Mouse (Mus musculus) gastrocnemius, adult 2 months (tissue): ENCODE data around the gene 4930455H04Rik. TPM values are rescaled to one million over a fixed set of nuclear protein-coding genes. Genes with fewer than 3 reads are reported as not detected.

Source experiments
- DNase-seq: peaks from one replicate; pipeline ENCODE4 v3.0.0; 2022
- H3K27ac ChIP-seq: fragments of 200-600 bp; 2 replicates; pipeline ENCODE4 v1.8.1; 2022; ENCODE audit warnings: mild to moderate bottlenecking
- H3K4me3 ChIP-seq: fragments of 200-600 bp; 2 replicates; pipeline ENCODE4 v1.8.1; 2022; ENCODE audit warnings: mild to moderate bottlenecking, moderate library complexity
- CTCF ChIP-seq: fragments of 200-600 bp; IDR thresholded peaks from 2 replicates; pipeline ENCODE4 v1.8.1; 2022; ENCODE audit warnings: antibody characterized with exemption, mild to moderate bottlenecking, moderate library complexity
- intact Hi-C: fragments of 180-260 bp; cut with DNase I; formaldehyde crosslinking; loops from one replicate; pipeline ENCODE4 v1.15.1; 2025
- total RNA-seq, 2 experiments: library from RNA; stranded (reverse); gene quantifications; 2 replicates each; pipeline ENCODE4 v1.2.3; 2021

The 4930455H04Rik gene
- total RNA-seq, 2 experiments from 2014 or later: 0.18 TPM; not detected in 1

DNA sequence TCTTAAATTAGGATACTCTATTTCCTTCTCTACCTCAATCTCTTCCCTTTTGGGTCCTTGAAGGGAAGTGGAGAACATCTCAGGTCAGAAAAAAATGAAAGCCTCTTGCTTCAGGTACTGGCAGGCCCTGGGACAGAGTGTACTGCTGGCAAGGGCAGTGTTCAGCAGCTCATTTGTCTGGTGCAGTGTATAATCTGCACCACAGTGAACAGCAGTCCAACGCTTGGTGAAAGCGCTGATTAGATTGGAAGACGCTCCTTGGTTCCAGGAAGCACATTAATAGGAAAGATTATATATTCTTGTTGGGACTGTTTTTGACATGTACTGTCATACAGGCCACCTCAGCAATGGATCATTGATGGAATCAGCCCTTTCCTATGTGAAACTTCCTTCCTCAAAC is 16.6 kb upstream of the 4930455H04Rik start:
- no peak for TF ChIP-seq CTCF
- H3K4me3 ChIP-seq: no peak overlapping the region
- H3K27ac ChIP-seq: peak overlapping the region; percentile 75
- intact Hi-C loops: no loop called here
- peak; percentile 32 for DNase-seq

DNA sequence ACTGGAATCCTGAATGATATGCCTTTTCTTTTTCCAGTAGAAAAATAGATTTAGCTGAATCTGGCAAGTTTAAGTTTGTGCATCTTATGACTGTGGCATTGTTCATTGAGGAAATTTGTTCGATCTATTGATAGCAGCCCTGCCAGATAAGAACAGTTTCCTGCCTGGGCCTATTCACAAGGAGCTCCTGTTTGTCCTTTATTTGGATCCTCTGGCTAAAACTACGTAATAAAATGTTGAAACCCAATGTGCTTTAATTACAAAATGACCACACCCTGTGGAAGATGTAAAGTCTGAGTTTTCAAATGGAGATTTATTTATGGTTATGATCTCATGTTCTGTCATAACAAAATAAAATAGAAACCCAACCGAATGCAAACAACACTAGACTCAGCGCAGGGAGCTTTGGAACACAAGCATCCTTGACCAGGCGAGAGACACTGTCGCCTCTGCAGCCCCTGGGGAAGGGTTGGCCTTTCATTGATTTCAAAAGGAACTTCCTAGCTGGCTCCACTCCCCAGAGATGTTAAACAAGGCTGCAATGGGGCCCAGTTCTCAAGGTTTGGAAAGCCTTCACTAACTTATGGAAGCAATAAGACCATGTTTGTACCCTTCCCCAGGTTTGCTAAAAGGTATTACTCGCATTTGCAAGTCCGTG is 15.7 kb upstream of the 4930455H04Rik start:
- H3K27ac ChIP-seq: peak overlapping the region; percentile 75
- intact Hi-C loops: no loop called here
- TF ChIP-seq CTCF: no peak
- DNase-seq: no peak
- H3K4me3 ChIP-seq: no peak overlapping the region

DNA sequence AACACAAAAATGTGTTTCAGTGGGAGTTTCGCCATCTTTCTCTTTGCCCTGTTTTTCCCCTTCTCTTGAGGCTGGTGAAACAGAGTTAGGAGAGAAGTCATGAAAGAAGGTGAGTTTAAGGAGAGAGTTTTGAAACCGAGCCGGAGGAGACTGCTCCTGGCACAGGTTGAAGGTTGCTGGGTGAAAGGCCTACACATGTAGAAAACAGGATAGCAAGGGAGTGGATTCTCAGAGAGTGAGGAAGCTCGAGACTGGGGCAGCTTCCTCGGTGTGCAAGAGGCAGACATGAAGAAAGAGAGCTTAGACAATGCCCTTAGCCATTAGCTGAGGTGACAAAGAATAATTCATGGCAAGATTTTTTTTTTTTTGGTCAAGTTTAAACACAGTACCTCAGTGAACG is 14.7 kb upstream of the 4930455H04Rik start:
- Histone ChIP-seq H3K4me3 (no peak overlapping the region), H3K27ac (peak overlapping the region; percentile 75)
- no peak for TF ChIP-seq CTCF
- DNase-seq: no peak
- intact Hi-C loops: no loop called here

DNA sequence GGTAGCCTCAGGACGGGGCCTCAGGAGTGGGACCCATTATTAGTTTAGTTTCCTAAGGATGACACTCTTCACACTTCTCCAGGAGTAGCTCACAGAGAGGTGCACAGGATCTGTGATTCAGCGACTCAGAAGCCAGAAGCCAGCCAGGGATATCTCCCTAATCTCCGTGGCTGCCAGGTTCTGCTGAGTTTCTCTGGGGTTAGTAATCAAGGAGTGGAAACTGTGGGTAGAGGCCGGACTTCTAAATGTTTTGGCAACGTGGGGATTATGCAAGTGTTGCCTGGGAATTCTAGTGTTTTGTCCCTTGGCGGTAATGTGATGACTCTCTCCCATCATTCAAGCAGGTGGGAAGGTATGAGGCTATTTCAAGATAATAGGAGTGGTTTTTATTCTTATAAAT is 13.0 kb upstream of the 4930455H04Rik start:
- TF ChIP-seq CTCF: no peak
- no peak for DNase-seq
- intact Hi-C loops: no loop called here
- peak overlapping the region; percentile 75 for H3K27ac ChIP-seq
- no peak overlapping the region for H3K4me3 ChIP-seq

DNA sequence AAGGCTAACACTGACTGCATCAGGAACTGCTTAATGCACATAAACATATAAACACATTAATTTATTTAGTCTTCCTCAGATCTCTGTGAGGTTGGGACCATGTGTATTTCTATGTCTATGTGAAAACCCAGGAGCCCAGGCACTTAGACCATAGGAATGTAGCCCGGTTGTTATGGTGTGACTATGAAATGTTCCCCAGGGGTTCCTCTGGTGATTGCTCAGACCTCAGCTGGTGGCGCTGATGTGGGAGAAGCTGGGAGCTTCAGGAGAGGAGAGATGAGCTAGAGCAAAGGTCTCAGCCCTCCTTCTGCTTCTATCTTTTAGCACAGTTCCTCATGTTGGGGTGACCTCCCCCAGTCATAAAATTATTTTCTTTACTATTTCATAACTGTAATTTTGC is 7.7 kb upstream of the 4930455H04Rik start:
- intact Hi-C loops: loop anchor here (10.0 kb wide), 1 partner anchor 56 kb away; no protein-coding TSS in a partner anchor
- Histone ChIP-seq H3K27ac (peak overlapping the region; percentile 31), H3K4me3 (no peak overlapping the region)
- DNase-seq: no peak
- no peak for TF ChIP-seq CTCF

DNA sequence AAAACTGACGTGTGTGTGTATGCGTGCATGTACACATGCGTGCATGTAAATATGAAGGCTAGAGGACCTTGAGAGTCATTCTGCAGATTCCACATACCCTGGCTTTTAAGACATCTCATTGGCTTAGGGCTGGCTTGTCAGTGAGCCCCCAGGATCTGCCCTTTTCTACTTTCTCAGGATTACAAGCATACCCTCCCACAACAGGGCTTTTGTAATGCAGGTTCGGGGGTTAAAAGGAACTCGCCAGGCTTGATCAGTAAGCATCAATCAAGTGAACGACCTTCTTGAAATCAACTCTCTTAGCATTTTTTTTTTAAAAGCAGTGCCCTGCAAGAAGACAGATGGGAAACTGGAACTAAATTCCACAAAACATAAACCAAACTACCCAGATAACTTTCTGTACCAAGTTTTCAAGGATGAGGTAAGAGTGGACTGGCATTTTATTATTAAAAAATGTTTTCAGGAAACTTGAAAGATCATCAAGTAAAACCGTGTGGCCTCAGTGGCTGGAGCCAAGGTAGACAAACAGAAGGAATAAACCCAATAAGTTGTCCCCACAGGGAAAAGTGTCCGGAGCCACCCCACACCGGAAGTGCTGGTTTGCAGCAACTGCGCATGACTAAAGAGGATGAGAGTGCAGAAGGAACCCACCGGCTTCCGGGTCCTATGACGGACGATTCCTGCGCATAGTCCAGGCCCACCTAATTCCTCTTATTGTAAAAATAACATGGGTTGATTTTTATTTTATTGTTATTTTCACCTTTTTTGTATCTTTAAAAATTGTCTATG is 6.5 kb upstream of the 4930455H04Rik start:
- H3K27ac ChIP-seq: peak overlapping the region; percentile 44
- TF ChIP-seq CTCF: no peak
- no peak for DNase-seq
- intact Hi-C loops: loop anchor here (10.0 kb wide), 1 partner anchor 57 kb away; no protein-coding TSS in a partner anchor
- H3K4me3 ChIP-seq: peak overlapping the region; percentile 13

DNA sequence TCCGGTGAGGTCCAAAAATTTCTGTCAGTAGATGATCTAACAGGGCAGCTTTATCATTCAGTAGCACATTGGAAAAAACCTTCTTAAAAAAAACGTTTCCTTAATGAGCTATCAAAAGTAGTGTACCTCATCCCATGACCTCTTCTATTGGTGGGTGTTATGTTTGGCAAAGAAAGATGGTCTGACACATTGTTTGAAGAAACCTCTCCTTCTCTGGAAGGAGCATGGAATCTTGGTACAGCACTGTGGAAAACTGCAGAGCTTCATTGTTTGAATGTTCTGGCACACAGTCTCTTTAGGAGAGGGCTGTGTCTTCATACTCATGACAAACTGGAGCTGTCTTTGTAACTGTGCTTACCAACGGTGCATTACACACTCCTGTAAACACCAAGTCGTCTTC is 4.9 kb upstream of the 4930455H04Rik start:
- no peak overlapping the region; the same call in 1 of the 2 replicates for H3K4me3 ChIP-seq
- peak overlapping the region; percentile 73 for H3K27ac ChIP-seq
- intact Hi-C loops: loop anchor here (10.0 kb wide), 1 partner anchor 58 kb away; no protein-coding TSS in a partner anchor
- no peak for TF ChIP-seq CTCF
- no peak for DNase-seq

DNA sequence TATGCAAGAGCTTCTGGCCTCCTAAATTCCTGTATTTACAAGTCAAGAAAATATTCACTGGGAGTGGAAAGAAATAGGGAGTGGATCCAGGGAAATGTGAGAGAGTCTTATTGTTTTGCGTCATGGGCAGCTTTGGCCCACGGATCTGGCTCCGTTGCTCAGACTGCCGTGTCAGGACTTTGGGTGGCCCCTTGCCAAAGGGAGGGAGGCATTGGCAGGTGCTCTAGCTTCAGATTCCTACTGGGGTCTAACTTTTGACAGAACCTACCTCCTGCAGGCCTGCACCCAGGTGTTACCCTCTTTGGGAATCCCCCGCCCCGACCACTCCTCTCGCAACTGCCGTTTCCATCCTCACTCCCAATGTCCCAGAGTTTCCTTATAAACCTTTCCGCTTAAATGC is 3.6 kb upstream of the 4930455H04Rik start:
- Histone ChIP-seq H3K4me3 (peak overlapping the region; percentile 79), H3K27ac (peak overlapping the region; percentile 93)
- peak; percentile 79 for DNase-seq
- no peak for TF ChIP-seq CTCF
- intact Hi-C loops: loop anchor here (10.0 kb wide), 1 partner anchor 60 kb away; no protein-coding TSS in a partner anchor

DNA sequence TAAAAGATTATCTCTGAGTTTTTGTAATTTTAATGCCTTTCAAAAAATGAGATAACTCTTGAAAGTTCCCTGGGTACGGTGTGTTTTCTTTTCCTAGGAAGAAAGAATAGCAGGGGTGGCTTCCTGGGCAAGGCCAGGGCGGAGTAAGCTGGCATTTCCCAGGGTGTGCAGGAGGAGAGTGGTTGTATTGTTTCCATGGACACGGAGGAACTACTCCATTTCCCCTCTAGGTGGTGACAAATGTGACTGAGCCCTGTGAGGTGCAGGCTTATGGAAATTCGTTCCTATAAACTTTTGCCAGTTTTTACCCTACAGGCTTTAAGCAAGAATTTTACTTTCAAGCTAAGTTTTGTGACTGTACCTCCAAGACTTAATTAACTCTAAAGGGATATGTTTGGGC is 1.8 kb upstream of the 4930455H04Rik start:
- Histone ChIP-seq H3K4me3 (peak overlapping the region; percentile 79), H3K27ac (peak overlapping the region; percentile 93)
- DNase-seq: peak; percentile 43
- intact Hi-C loops: loop anchor here (2.0 to 10.0 kb wide), 4 partner anchors 35 to 96 kb away; no protein-coding TSS in a partner anchor
- peak; percentile 69 for TF ChIP-seq CTCF

DNA sequence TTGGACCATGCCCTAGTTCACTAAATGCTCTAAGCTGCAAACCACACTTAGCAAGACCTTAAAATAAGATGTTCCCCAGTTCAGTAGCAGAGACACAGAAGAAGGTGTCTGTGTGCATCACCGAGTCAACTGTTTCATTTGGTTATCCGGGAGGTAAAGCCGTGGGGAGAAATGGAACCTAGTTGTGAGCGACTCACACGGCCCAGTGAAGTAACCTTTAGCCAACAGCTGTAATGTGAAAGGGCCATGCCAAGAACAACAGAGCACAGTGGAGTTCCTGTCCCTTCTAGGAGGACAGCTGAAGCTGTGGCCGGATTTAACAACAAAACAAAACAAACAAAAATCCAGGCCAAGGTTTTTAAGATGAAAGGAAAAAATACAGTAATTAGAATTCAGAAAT is 1.3 kb upstream of the 4930455H04Rik start:
- TF ChIP-seq CTCF: no peak
- DNase-seq: peak; percentile 50
- Histone ChIP-seq H3K27ac (peak overlapping the region; percentile 93), H3K4me3 (peak overlapping the region; percentile 79)
- intact Hi-C loops: loop anchor here (2.0 to 10.0 kb wide), 4 partner anchors 36 to 96 kb away; no protein-coding TSS in a partner anchor

DNA sequence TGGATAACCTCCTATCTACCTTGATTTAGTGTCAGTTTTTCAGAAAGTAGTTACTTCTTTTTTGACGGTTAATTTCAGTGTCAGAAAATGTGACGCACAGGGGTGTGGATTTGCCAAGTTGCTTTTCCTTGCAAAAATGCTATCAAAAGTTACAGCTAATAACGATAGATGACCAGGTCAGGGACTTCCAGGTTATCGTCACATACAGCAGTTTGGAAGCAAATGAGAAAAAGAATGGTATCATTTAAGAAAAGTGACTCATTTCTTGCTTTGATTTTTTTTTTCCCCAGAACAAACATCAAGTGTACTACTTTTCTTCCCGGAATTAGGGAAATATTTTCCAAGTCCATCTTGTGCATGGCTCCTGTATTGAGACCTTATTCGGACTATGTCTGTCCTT is 631 bp upstream of the 4930455H04Rik start:
- intact Hi-C loops: loop anchor here (2.0 to 10.0 kb wide), 4 partner anchors 37 to 95 kb away; no protein-coding TSS in a partner anchor
- H3K4me3 ChIP-seq: peak overlapping the region; percentile 79
- TF ChIP-seq CTCF: no peak
- H3K27ac ChIP-seq: peak overlapping the region; percentile 93
- DNase-seq: no peak

DNA sequence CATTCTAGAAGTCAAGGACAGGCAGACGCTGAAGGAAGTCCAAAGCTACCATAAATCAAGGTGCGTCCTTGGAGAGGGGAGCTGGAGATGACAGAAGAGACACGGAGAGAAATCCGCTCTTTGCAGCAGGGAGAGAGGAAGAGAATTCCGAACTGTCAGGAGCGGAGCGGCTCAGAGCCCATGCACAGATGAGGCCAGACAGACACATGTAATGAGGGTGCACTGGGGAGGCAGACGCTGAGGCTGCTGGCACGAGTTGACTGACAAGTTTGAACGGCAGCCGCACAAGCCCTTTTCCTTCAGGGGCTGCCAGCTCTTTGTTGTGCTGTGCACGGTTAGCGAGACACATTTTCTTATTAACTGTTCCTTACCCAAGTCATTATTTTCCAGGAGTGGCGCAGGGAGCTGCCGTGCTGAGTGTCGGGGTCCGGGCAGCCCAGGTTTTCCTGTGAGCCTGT is 502 bp downstream of the 4930455H04Rik start, which contains the start of gene Palmd:
Gene Palmd, minus strand, starts transcription at position 448 of the 458 bp plus-strand sequence.
- peak; percentile 76 for DNase-seq

More for the DNA sequence above, 502 bp downstream of the 4930455H04Rik start, which contains the start of gene Palmd:
- intact Hi-C loops: loop anchor here (5.0 to 10.0 kb wide), 3 partner anchors 54 to 94 kb away; no protein-coding TSS in a partner anchor
- no peak for TF ChIP-seq CTCF
- Histone ChIP-seq H3K4me3 (peak within 1 kb of the TSS; percentile 79), H3K27ac (peak within 1 kb of the TSS; percentile 93)
